Mouse (Mus musculus) limb, embryonic 11.5 days (tissue): ENCODE measurements around the gene Fgf12. TPM values are rescaled to one million over a fixed set of nuclear protein-coding genes. Genes with fewer than 3 reads are reported as not detected.

ENCODE experiments used
- ATAC-seq: fragments of 200-750 bp; cut with Nextera tagmentation; 2 replicates; pipeline ENCODE4 v1.8.0; 2017; ENCODE audit warnings: low read depth; ENCODE audit not compliant: insufficient number of reproducible peaks, low FRiP score, low TSS enrichment
- DNase-seq: peaks from one replicate; pipeline ENCODE4 v3.0.0-alpha.2; 2015; ENCODE audit warnings: low spot score
- H3K27ac ChIP-seq: fragments of 300-500 bp; sonication (generic); replicated peaks from 2 replicates; pipeline ENCODE4 v1.5.1; 2014; ENCODE audit warnings: low read depth, mild to moderate bottlenecking, low read length
- H3K27me3 ChIP-seq: fragments of 300-500 bp; sonication (generic); 2 replicates; pipeline ENCODE4 v1.6.1; 2014; ENCODE audit warnings: mild to moderate bottlenecking, low read length, mixed read lengths; ENCODE audit not compliant: control insufficient read depth, insufficient read depth
- H3K36me3 ChIP-seq: fragments of 300-500 bp; sonication (generic); 2 replicates; pipeline ENCODE4 v1.6.1; 2014; ENCODE audit warnings: mild to moderate bottlenecking, low read length, moderate library complexity, mixed read lengths; ENCODE audit not compliant: control insufficient read depth, insufficient read depth
- H3K4me1 ChIP-seq: fragments of 300-500 bp; sonication (generic); 2 replicates; pipeline ENCODE4 v1.6.1; 2014; ENCODE audit warnings: low read length, mixed read lengths; ENCODE audit not compliant: control insufficient read depth, insufficient read depth
- H3K4me2 ChIP-seq: fragments of 300-500 bp; sonication (generic); 2 replicates; pipeline ENCODE4 v1.6.1; 2014; ENCODE audit warnings: low read depth, mild to moderate bottlenecking, moderate library complexity; ENCODE audit not compliant: severe bottlenecking
- H3K4me3 ChIP-seq: fragments of 300-500 bp; sonication (generic); 2 replicates; pipeline ENCODE4 v1.5.1; 2014; ENCODE audit warnings: low read depth, low read length
- H3K9ac ChIP-seq: fragments of 300-500 bp; sonication (generic); 2 replicates; pipeline ENCODE4 v1.6.1; 2014; ENCODE audit warnings: mild to moderate bottlenecking, low read length
- H3K9me3 ChIP-seq: fragments of 300-500 bp; sonication (generic); 2 replicates; pipeline ENCODE4 v1.6.1; 2016; ENCODE audit warnings: low read length; ENCODE audit not compliant: control insufficient read depth
- WGBS: fragments of 180-500 bp; shearing (Covaris S2); extraction: QIAGEN DNeasy Blood & Tissue Kit; methylation state at CpG from one replicate; pipeline ENCODE4 v1.1.7; 2014; 5-methylcytosine and 5-hydroxymethylcytosine counted together
- polyA plus RNA-seq: library from polyadenylated mRNA; unstranded; fragments of >200 nt; fragmentation: Nextera tagmentation; extraction: Ambion mirVana; gene quantifications from 2 replicates; pipeline ENCODE4 v1.2.1, GENCODE M21; 2014

Gene Fgf12
- polyA plus RNA-seq, 1 experiment from 2014 or later, result 1.0 TPM

DNA sequence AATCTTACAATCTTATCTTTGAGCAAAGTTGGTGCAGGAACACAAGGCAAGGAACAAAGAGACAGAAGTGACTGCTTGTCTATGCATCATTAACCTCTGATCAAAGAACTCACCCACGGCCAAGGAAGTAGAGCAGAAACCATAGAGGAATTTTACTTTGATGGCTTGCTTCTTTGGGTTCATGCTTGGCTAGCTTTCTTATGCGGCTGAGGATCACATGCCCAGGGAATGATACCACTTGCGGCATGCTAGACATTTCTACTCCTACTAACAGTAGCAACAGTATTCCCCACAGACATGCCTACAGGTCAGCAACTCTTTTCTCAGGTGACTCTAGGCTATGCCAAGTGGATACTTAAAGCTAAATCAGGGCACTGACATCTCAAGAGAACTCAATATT is 429.3 kb downstream of the Fgf12 start:
- no peak overlapping the region for H3K27ac ChIP-seq
- DNase-seq, result no peak
- no peak overlapping the region for H3K4me2 ChIP-seq
- H3K27me3 ChIP-seq, result no peaks in the 10 kb centered on the region
- H3K9me3 ChIP-seq, result no peaks in the 10 kb centered on the region
- no peaks in the 10 kb centered on the region for H3K4me1 ChIP-seq
- no peak overlapping the region for H3K4me3 ChIP-seq
- ATAC-seq, result no peak
- H3K9ac ChIP-seq, result no peak overlapping the region
- H3K36me3 ChIP-seq, result no peaks in the 10 kb centered on the region
- WGBS, result 80% methylated on average over 3 of the region's 3 CpGs

DNA sequence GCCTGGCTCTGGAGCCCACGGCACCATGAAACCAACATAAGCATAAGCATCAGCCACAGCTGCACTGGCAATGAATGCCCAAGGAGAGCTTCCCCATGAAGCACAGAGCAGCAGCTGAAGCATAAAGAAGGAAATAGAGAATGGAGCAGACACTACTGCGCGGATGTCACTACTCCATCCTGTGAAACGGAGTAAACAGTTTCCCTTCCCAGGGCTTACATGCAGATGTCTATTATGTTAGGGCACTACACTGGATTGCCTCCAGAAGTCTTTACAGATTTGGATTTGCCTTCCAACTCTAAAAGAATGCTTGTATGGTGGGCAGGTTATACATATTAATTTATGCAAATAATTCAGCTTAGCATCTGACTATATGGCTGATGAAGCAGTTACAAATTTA is 441.2 kb downstream of the Fgf12 start:
- H3K36me3 ChIP-seq, result no peaks in the 10 kb centered on the region
- H3K9ac ChIP-seq, result no peak overlapping the region
- H3K4me3 ChIP-seq, result no peak overlapping the region
- H3K27ac ChIP-seq, result no peak overlapping the region
- WGBS, result 89% methylated on average over 4 of the region's 4 CpGs
- H3K4me1 ChIP-seq, result no peaks in the 10 kb centered on the region
- ATAC-seq (no peak), DNase-seq (no peak)
- H3K4me2 ChIP-seq, result no peak overlapping the region
- no peaks in the 10 kb centered on the region for H3K27me3 ChIP-seq
- H3K9me3 ChIP-seq, result no peaks in the 10 kb centered on the region

DNA sequence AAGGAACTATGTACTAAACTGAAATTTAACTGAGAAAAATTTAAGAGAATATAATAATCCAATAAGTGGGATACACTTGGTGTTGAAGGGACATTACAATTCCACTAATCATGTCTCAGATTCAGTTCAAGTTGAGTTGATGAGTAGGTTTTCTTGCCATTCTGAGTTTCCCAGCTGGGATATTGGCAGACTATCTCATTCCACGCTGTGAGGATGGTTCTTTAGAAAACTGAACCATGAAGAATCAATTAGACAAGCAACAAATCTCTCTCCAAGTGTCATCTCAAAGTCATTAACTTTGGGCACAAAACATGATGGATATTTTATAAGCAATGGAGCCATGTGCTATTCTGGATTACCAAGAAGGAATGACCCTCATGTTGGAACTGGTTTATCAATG is 449.0 kb downstream of the Fgf12 start:
- no peak overlapping the region for H3K27ac ChIP-seq
- no peak for DNase-seq
- no peak overlapping the region for H3K4me3 ChIP-seq
- H3K4me1 ChIP-seq, result no peaks in the 10 kb centered on the region
- no peak overlapping the region for H3K4me2 ChIP-seq
- no peak overlapping the region for H3K9ac ChIP-seq
- H3K9me3 ChIP-seq, result no peaks in the 10 kb centered on the region
- 55% methylated on average over 1 of the region's 1 CpGs for WGBS
- H3K27me3 ChIP-seq, result no peaks in the 10 kb centered on the region
- no peak for ATAC-seq
- no peaks in the 10 kb centered on the region for H3K36me3 ChIP-seq

DNA sequence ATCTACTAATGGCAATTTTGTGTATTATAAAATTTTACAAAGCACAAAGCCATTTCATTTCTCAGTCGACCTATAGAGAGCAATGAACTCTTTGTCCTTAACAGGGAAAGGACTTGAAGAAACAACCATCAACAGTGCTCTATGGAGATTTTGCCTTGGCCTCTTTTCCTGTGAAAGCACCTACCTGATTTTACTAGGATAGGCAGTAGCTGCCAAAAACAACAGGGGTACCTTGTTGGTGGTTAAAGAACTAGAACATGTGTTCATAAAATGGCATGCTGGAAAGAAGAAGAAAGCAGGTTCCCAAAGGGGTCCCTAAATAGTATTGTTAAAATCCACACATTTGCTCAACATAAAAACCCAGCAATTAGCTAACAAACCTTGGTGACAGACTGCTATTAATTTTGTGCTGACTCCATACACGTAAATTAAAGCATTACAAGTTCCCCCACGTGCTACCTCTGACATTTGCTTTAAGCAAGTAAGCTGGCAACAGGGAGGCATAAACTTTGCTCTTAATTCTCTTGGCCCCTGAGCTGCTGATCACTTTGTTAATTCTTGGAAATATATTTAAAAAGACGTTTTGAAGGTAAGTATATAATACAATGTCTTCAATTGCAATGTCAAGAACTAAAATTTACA is 463.1 kb downstream of the Fgf12 start:
- no peak for DNase-seq
- 35% methylated on average over 4 of the region's 4 CpGs for WGBS
- H3K4me3 ChIP-seq, result no peak overlapping the region
- no peaks in the 10 kb centered on the region for H3K27me3 ChIP-seq
- H3K36me3 ChIP-seq, result no peaks in the 10 kb centered on the region
- no peaks in the 10 kb centered on the region for H3K9me3 ChIP-seq
- no peak overlapping the region for H3K27ac ChIP-seq
- H3K9ac ChIP-seq, result no peak overlapping the region
- H3K4me2 ChIP-seq, result no peak overlapping the region
- ATAC-seq, result 0 out of 2 replicates have a peak, but pooled peaks have one; percentile 31
- H3K4me1 ChIP-seq, result no peaks in the 10 kb centered on the region

DNA sequence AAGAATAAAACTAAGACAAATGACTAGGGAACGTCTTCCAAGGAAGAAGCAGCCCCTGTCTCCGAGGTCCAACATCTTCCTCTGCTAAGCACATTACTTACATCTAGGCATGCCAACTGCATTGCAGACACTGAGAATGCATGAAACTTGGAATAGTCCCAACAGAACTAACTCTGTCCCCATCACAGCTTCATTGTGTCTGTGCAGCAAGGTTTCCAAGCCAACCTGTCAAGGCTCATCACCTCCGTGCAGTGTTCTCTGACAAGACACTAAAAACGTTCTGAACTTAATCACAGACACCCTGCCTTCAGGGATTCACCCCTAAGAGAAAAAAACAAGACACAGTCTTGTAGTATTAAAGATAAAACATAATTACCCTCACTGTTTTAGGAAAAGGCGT is 495.0 kb downstream of the Fgf12 start:
- ATAC-seq, result no peak
- H3K27me3 ChIP-seq, result no peaks in the 10 kb centered on the region
- H3K9me3 ChIP-seq, result no peaks in the 10 kb centered on the region
- H3K36me3 ChIP-seq, result no peaks in the 10 kb centered on the region
- H3K4me3 ChIP-seq, result no peak overlapping the region
- H3K4me1 ChIP-seq, result no peaks in the 10 kb centered on the region
- WGBS, result 79% methylated on average over 5 of the region's 5 CpGs
- no peak overlapping the region for H3K9ac ChIP-seq
- no peak for DNase-seq
- H3K4me2 ChIP-seq, result no peak overlapping the region
- no peak overlapping the region for H3K27ac ChIP-seq

DNA sequence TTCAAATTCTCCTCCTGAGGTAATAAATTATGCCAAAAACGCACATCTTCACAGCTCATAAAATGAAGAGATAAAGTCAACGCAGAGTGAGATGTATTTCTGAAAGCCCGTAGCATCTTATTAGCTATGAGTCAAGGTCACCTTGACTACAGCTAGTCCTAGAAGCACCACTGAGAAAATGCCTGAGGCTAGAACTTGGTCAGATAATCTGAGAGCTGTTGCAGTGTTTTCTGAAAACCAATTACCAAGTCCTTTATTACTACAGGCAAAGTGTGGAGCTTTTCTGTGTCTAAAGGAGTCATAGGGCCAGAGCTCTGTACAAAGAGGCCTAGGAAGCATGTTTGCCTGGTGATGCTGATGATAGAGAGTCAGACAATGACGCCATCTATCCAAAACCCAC is 498.6 kb downstream of the Fgf12 start:
- H3K9ac ChIP-seq, result no peak overlapping the region
- H3K4me1 ChIP-seq, result no peaks in the 10 kb centered on the region
- H3K9me3 ChIP-seq, result no peaks in the 10 kb centered on the region
- DNase-seq, result no peak
- ATAC-seq, result no peak
- no peak overlapping the region for H3K27ac ChIP-seq
- WGBS, result 90% methylated on average over 4 of the region's 4 CpGs
- no peak overlapping the region for H3K4me3 ChIP-seq
- H3K27me3 ChIP-seq, result no peaks in the 10 kb centered on the region
- H3K36me3 ChIP-seq, result no peaks in the 10 kb centered on the region
- H3K4me2 ChIP-seq, result no peak overlapping the region

DNA sequence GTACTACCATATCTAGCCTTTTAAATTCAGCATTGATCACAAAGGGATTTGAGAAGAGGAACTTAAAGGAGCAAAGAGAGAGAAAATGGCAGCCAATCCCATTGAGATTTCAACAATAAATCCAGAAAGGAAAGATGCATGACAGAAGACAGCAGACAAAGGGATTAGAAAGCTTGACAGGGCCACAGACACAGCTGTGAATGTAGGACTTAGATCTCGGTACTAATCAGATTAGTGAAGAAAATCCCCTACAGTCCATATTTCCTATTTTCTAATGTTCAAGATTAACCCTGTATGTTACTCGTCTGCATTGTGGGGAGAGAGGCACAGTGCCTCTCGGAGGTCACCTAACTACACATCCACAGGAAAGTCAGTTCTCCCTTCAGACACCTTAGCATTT is 500.9 kb downstream of the Fgf12 start:
- no peak overlapping the region for H3K4me3 ChIP-seq
- WGBS, result 85% methylated on average over 3 of the region's 3 CpGs
- H3K4me1 ChIP-seq, result no peaks in the 10 kb centered on the region
- no peaks in the 10 kb centered on the region for H3K27me3 ChIP-seq
- H3K9ac ChIP-seq, result no peak overlapping the region
- DNase-seq (no peak), ATAC-seq (no peak)
- H3K27ac ChIP-seq, result no peak overlapping the region
- H3K36me3 ChIP-seq, result no peaks in the 10 kb centered on the region
- no peaks in the 10 kb centered on the region for H3K9me3 ChIP-seq
- no peak overlapping the region for H3K4me2 ChIP-seq

DNA sequence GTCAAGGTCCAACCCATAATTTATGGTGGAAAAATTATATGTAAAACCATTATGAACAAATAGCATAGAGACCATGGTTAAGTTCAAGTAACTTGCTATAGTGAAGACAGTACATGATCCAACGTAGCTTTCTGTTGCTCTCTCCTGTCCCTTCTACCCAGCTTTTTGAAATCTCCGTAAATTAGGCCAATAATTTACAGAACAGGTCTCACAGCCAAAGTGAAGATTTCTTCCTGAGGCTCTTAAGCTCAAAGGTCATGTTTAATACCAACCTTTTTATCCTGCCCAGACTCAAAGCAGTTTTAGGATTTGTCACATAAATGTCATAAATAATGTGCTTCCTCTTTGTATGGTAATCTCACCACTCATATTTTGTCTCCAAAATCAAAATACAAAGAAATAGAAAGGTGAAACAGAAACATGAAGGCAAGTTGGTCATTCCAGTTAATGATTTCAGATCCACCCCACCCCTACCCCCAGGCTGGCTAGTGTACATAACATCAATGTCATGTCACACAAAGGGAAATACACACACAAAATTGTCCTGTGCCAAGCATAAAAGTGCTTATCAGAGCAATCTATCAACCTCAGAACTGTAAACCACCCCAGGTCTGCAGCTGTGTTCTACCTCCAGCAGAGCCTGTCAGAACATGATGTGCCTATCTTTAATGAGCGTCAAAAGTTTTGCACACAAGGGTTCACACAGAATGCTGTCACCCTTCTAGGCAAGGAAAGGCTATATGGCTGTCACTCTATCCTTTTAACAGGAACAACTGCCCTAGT is 509.8 kb downstream of the Fgf12 start:
- Histone ChIP-seq H3K9ac (no peak overlapping the region), H3K4me3 (no peak overlapping the region), H3K27me3 (no peaks in the 10 kb centered on the region), H3K4me1 (no peaks in the 10 kb centered on the region), H3K27ac (no peak overlapping the region), H3K9me3 (no peaks in the 10 kb centered on the region), H3K36me3 (no peaks in the 10 kb centered on the region), H3K4me2 (no peak overlapping the region)
- DNase-seq, result no peak
- 91% methylated on average over 3 of the region's 3 CpGs for WGBS
- no peak for ATAC-seq
